Mouse (Mus musculus) CD4-positive helper T cell, adult 2 months (primary cell): ENCODE measurements at regions not wholly inside any gene's neighbourhood (a gene's known extent, or its start where the extent isn't known, plus 50 kb on each side); places are given as distances from the start of the nearest gene placed in this dataset.

Source experiments
- DNase-seq: peaks from one replicate; pipeline ENCODE4 v3.0.0-alpha.2; 2012; ENCODE audit warnings: low read depth, missing footprints, low spot score

- DNase-seq = no peak
Measured at GRCm38 (mm10) chr7:64060051-64060450, 93.6 kb upstream of the Trpm1 start.

- no peak for DNase-seq
Measured at GRCm38 (mm10) chr7:64058282-64058872, 95.3 kb upstream of the Trpm1 start.

GRCm38 (mm10) chr7:64057873-64058272 is 95.8 kb upstream of the Trpm1 start:
- peak; percentile 61 for DNase-seq

GRCm38 (mm10) chr7:64056498-64056897 is 97.1 kb upstream of the Trpm1 start:
- no peak for DNase-seq

- DNase-seq = no peak
Measured at GRCm38 (mm10) chr7:64054996-64055395, 98.6 kb upstream of the Trpm1 start.

GRCm38 (mm10) chr7:64053766-64054165 is 99.9 kb upstream of the Trpm1 start:
- DNase-seq = no peak

- no peak for DNase-seq
Measured at GRCm38 (mm10) chr7:64052400-64052799, 101.2 kb upstream of the Trpm1 start.

GRCm38 (mm10) chr7:64050826-64051401 is 102.7 kb upstream of the Trpm1 start:
- DNase-seq = no peak

GRCm38 (mm10) chr7:64050246-64050645 is 103.4 kb upstream of the Trpm1 start:
- no peak for DNase-seq

GRCm38 (mm10) chr7:64049183-64049965 is 104.3 kb upstream of the Trpm1 start:
- no peak for DNase-seq

- DNase-seq = peak; percentile 47
Measured at GRCm38 (mm10) chr7:64048452-64049182, 105.0 kb upstream of the Trpm1 start.

GRCm38 (mm10) chr7:64047831-64048230 is 105.8 kb upstream of the Trpm1 start:
- DNase-seq = no peak

GRCm38 (mm10) chr7:64045292-64045691 is 106.6 kb upstream of the Klf13 start:
- DNase-seq = no peak

GRCm38 (mm10) chr7:64042978-64043377 is 104.3 kb upstream of the Klf13 start:
- DNase-seq = peak; percentile 80

GRCm38 (mm10) chr7:64041303-64041702 is 102.6 kb upstream of the Klf13 start:
- no peak for DNase-seq

GRCm38 (mm10) chr7:64040026-64040737 is 101.5 kb upstream of the Klf13 start:
- no peak for DNase-seq

- DNase-seq = peak; percentile 67
Measured at GRCm38 (mm10) chr7:64037701-64038231, 99.1 kb upstream of the Klf13 start.

GRCm38 (mm10) chr7:64036154-64036553 is 97.4 kb upstream of the Klf13 start:
- no peak for DNase-seq

GRCm38 (mm10) chr7:64035025-64035606 is 96.4 kb upstream of the Klf13 start:
- DNase-seq = no peak

- DNase-seq = no peak
Measured at GRCm38 (mm10) chr7:64034493-64034892, 95.8 kb upstream of the Klf13 start.

- no peak for DNase-seq
Measured at GRCm38 (mm10) chr7:64033388-64033787, 94.7 kb upstream of the Klf13 start.
